In the genomic region with DNA sequence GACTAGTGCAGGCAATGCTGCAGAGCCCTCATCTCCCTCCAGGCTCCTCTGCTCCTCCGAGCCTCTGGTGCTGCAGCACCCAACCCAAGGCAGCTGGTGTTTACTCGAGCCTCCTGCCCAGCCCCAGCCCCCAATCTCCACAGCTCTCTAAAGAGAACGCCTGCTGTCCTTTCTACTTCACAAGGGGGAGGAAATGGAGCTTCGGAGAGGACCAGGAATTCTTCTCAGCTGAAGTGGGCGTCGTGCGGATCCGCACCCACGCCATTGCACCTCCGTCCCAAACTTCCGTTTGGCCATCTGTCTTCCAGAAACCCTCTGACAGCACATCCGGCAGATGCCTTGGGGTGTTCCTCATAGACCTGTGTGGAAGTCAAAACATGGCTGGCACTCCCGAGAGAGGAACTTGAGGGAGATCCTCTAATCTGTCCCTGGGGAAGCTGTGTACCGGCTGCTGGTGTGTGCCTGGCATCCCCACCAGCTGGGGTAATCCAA, we compare ENCODE assay signal across 8 mouse cellular contexts. TPM values are rescaled to one million over a fixed set of nuclear protein-coding genes. Genes with fewer than 3 reads are reported as not detected.
DNase-seq lines count a peak whose midpoint lies in the region; ATAC-seq and TF ChIP-seq lines count a peak whose summit lies in the region.

No protein-coding gene starts in this region.

- H3K9ac ChIP-seq in lung, embryonic 15.5 days: no peak overlapping the region

- no peak overlapping the region for H3K4me2 ChIP-seq in lung, embryonic 15.5 days

- H3K4me3 ChIP-seq in lung, embryonic 15.5 days: no peak overlapping the region
- no peak overlapping the region for H3K4me3 ChIP-seq in kidney, adult 2 months (ENCODE audit: insufficient read depth, low read depth, low read length)

- peak overlapping the region; percentile 37 for H3K27ac ChIP-seq in lung, embryonic 15.5 days
- H3K27ac ChIP-seq in kidney, adult 2 months (ENCODE audit: insufficient read depth, low read depth, low read length): no peak overlapping the region

- peak; percentile 50; the same call in 1 of the 2 replicates for ATAC-seq in lung, embryonic 15.5 days (ENCODE audit: borderline replicate concordance, extremely low read depth, low FRiP score, low TSS enrichment)

- intact Hi-C loops in left cerebral cortex, postnatal 36 days (cut with DNase I): loop anchor here (1.0 kb wide), 1 partner anchor 146 kb away; no protein-coding TSS in a partner anchor

- no peaks in the 10 kb centered on the region for H3K27me3 ChIP-seq in lung, embryonic 15.5 days
- H3K27me3 ChIP-seq in kidney, adult 2 months (replicated peaks; ENCODE audit: control insufficient read depth, insufficient read depth, low read length): no peaks in the 10 kb centered on the region

- no peak for TF ChIP-seq POLR2A in kidney, adult 2 months (IDR thresholded peaks at IDR 0.05; ENCODE audit: low read depth, low read length)

- peaks cover 41% of the 10 kb centered on the region for H3K4me1 ChIP-seq in lung, embryonic 15.5 days
- H3K4me1 ChIP-seq in kidney, adult 2 months (ENCODE audit: control insufficient read depth, insufficient read depth, low read length): 0 out of 2 replicates have a peak, but pooled peaks cover 4% of the 10 kb centered on the region

- H3K9me3 ChIP-seq in lung, embryonic 15.5 days: no peaks in the 10 kb centered on the region

- H3K36me3 ChIP-seq in lung, embryonic 15.5 days: no peaks in the 10 kb centered on the region
- no peaks in the 10 kb centered on the region for H3K36me3 ChIP-seq in kidney, adult 2 months (ENCODE audit: control insufficient read depth, insufficient read depth, low read length)

- no peak for TF ChIP-seq CTCF in kidney, adult 2 months (conservative IDR thresholded peaks at IDR 0.05; ENCODE audit: insufficient read depth, insufficient read length, low read depth, low read length)

- 30% methylated on average over 14 of the region's 14 CpGs for WGBS in lung, embryonic 15.5 days
- 67% methylated on average over 14 of the region's 14 CpGs for WGBS in kidney, adult 2 months

- peak; percentile 35 for DNase-seq in adrenal gland, postnatal 14 days
- DNase-seq in adrenal gland, adult 18-20 months (ENCODE audit: low spot score in 2 of 2): no peak
- no peak for DNase-seq in lung, postnatal 36 days
- peak; percentile 52 to 60 for DNase-seq in frontal cortex, postnatal 10 days (ENCODE audit: low spot score in 2 of 2)
- DNase-seq in left cerebral cortex, postnatal 36 days (ENCODE audit: low spot score in 2 of 2): peak; percentile 77 to 85
- no peak for DNase-seq in cerebellum, adult 8-10 months
- DNase-seq in kidney, adult 2 months: no peak

RNA-seq across cellular contexts. Expression of gene Sik1, which starts 22.1 kb away (rescaled TPM):
- 47.3 and 100 TPM in 2 replicates for total RNA-seq in adrenal gland, postnatal 14 days (2021)
- total RNA-seq in adrenal gland, adult 18-20 months (2021): 10 to 100 TPM; 41.3 to 81.9 TPM
- 32.7 and 35.4 TPM in 2 replicates for polyA plus RNA-seq in lung, embryonic 15.5 days (2015; fragmentation: Nextera tagmentation; extraction: Ambion mirVana)
- total RNA-seq in left cerebral cortex, postnatal 36 days (2021): 10 to 100 TPM; 17.7 to 23.7 TPM
- 35.5 and 57.6 TPM in 2 replicates for polyA plus RNA-seq in kidney, adult 2 months (2012; rRNA removed)

Comparison
In these comparisons a context has a peak if more than half of its experiments do, and no peak if none do; other contexts are left out.
1. DNase-seq: peak in adrenal gland, postnatal 14 days (single experiment), frontal cortex, postnatal 10 days (2 of 2) and left cerebral cortex, postnatal 36 days (2 of 2); none in adrenal gland, adult 18-20 months (0 of 2), lung, postnatal 36 days (single experiment), cerebellum, adult 8-10 months (single experiment) and kidney, adult 2 months (single experiment).